Mouse (Mus musculus): ENCODE data around the gene Gnai1. TPM values are rescaled to one million over a fixed set of nuclear protein-coding genes. Genes with fewer than 3 reads are reported as not detected.
"Not testable (repeated sequence)": the region's sequence is repeated elsewhere in the genome, so short reads cannot be mapped to it uniquely, and the experiment has no call there.

Gene Gnai1
- 21.3 and 21.6 TPM in 2 replicates for polyA plus RNA-seq (2016; fragmentation: Nextera tagmentation; extraction: Ambion mirVana)

DNA sequence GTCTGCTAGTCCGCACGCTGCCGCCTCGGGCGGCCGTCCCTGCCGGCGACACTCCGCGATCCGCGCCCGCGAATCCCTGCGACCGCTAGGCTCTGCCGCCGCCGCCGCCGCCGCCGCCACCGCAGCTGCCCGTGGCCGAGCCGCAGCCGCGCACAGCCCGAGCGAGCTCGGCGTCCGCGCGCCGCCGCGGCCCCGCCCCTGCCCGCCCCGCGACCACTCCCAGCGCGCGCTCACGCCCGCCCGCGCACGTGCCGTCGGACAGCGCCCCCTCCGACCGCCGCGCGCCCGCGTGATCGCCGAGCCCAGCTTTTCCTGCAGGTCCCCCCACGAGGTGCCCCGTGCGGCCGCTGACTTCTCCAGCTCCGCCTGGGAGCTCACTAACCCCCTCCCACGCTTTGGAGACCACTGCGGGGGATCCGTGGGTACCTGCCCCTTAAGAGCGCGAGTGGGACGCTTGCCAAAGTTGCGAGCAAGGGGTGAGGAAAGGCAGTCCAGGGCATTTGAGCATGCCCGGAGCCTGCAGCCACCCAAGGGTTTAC lies at the start of gene Gnai1:
Gene Gnai1, minus strand, starts transcription at position 75 of the 539 bp plus-strand sequence.
- WGBS, result under 1% methylated on average over 30 of the region's 76 CpGs
- no peaks in the 10 kb centered on the region for H3K36me3 ChIP-seq (replicated peaks)
- peak; percentile 97 for ATAC-seq (ENCODE audit: low FRiP score)

GRCm38 (mm10) chr5:18367864-18368263 lies 7.7 kb upstream of the Gnai1 start:
- Histone ChIP-seq H3K4me2 (no peak overlapping the region), H3K27ac (no peak overlapping the region), H3K27me3 (no peaks in the 10 kb centered on the region), H3K9ac (no peak overlapping the region), H3K36me3 (replicated peaks) (no peaks in the 10 kb centered on the region), H3K4me3 (replicated peaks) (no peak overlapping the region), H3K4me1 (no peaks in the 10 kb centered on the region), H3K9me3 (no peaks in the 10 kb centered on the region)
- 2% methylated on average over 2 of the region's 2 CpGs for WGBS
- no peak for ATAC-seq (ENCODE audit: low FRiP score)

More for the DNA sequence above, at the start of gene Gnai1:
- Histone ChIP-seq H3K4me2 (peak within 1 kb of the TSS; percentile 87), H3K27ac (peak within 1 kb of the TSS; percentile 82), H3K9me3 (no peaks in the 10 kb centered on the region), H3K9ac (peak within 1 kb of the TSS; percentile 80), H3K4me3 (replicated peaks) (peak within 1 kb of the TSS; percentile 78), H3K4me1 (0 out of 2 replicates have a peak, but pooled peaks cover 9% of the 10 kb centered on the region), H3K27me3 (peaks cover 7% of the 10 kb centered on the region; the same call in 1 of the 2 replicates)

- H3K4me3 ChIP-seq (replicated peaks), result no peak overlapping the region
- H3K9ac ChIP-seq, result no peak overlapping the region
- H3K36me3 ChIP-seq (replicated peaks), result no peaks in the 10 kb centered on the region
- WGBS, result 96% methylated on average over 3 of the region's 3 CpGs
- H3K27me3 ChIP-seq, result peaks cover 6% of the 10 kb centered on the region; the same call in 1 of the 2 replicates
- no peaks in the 10 kb centered on the region for H3K4me1 ChIP-seq
- H3K27ac ChIP-seq, result no peak overlapping the region
- ATAC-seq (ENCODE audit: low FRiP score), result no peak
- H3K4me2 ChIP-seq, result no peak overlapping the region
- H3K9me3 ChIP-seq, result no peaks in the 10 kb centered on the region
Observed at GRCm38 (mm10) chr5:18365460-18365859, 5.3 kb upstream of the Gnai1 start.

DNA sequence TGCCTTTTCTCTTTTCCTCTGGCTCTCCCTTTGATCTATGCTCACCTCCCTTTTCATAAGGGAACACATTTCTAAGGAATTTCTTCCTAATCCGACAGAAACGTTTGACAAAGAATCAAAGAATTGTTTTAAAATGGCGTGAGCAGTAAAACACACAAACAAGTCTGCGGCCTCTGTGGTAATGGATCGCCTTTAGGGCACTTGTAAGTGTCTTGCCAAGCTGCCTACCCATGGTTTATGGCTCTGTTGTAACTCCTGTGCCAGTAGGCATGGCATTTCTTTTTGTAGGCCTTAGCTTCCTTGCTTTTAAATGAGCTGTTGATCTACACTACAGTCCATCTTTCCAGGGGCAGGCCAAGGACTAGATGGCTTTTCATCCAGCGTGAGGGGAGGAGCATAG lies 801 bp upstream of the Gnai1 start:
- peak overlapping the region; percentile 87 for H3K4me2 ChIP-seq
- H3K27me3 ChIP-seq, result peaks cover 7% of the 10 kb centered on the region; the same call in 1 of the 2 replicates
- WGBS, result 26% methylated on average over 6 of the region's 6 CpGs
- ATAC-seq (ENCODE audit: low FRiP score), result no peak
- no peak overlapping the region for H3K9ac ChIP-seq
- H3K9me3 ChIP-seq, result no peaks in the 10 kb centered on the region
- peak overlapping the region; percentile 78 for H3K4me3 ChIP-seq (replicated peaks)
- H3K36me3 ChIP-seq (replicated peaks), result no peaks in the 10 kb centered on the region
- H3K4me1 ChIP-seq, result 0 out of 2 replicates have a peak, but pooled peaks cover 9% of the 10 kb centered on the region
- H3K27ac ChIP-seq, result no peak overlapping the region

- H3K9me3 ChIP-seq, result no peaks in the 10 kb centered on the region
- H3K4me1 ChIP-seq, result 0 out of 2 replicates have a peak, but pooled peaks cover 9% of the 10 kb centered on the region
- H3K4me2 ChIP-seq, result peak overlapping the region; percentile 87
- ATAC-seq (ENCODE audit: low FRiP score), result peak; percentile 88
- under 1% methylated on average over 73 of the region's 76 CpGs for WGBS
- H3K4me3 ChIP-seq (replicated peaks), result peak overlapping the region; percentile 78
- H3K27me3 ChIP-seq, result peaks cover 7% of the 10 kb centered on the region; the same call in 1 of the 2 replicates
- H3K9ac ChIP-seq, result peak overlapping the region; percentile 80
- H3K27ac ChIP-seq, result peak overlapping the region; percentile 82
- H3K36me3 ChIP-seq (replicated peaks), result no peaks in the 10 kb centered on the region
Observed at GRCm38 (mm10) chr5:18359376-18360280, 527 bp downstream of the Gnai1 start.

- Histone ChIP-seq H3K4me3 (replicated peaks) (peak overlapping the region; percentile 78), H3K36me3 (replicated peaks) (no peaks in the 10 kb centered on the region), H3K9me3 (no peaks in the 10 kb centered on the region), H3K27ac (no peak overlapping the region), H3K27me3 (peaks cover 7% of the 10 kb centered on the region; the same call in 1 of the 2 replicates), H3K9ac (0 out of 2 replicates have a peak overlapping the region, but pooled peaks have one; percentile 80), H3K4me2 (peak overlapping the region; percentile 87), H3K4me1 (0 out of 2 replicates have a peak, but pooled peaks cover 9% of the 10 kb centered on the region)
- 36% methylated on average over 6 of the region's 6 CpGs for whole genome bisulfite sequencing
- ATAC-seq (ENCODE audit: low FRiP score), result no peak
Observed at GRCm38 (mm10) chr5:18358778-18359177, 1.4 kb downstream of the Gnai1 start.

- Histone ChIP-seq H3K9me3 (no peaks in the 10 kb centered on the region), H3K9ac (no peak overlapping the region), H3K4me3 (replicated peaks) (no peak overlapping the region), H3K27ac (no peak overlapping the region), H3K4me2 (peak overlapping the region; percentile 87), H3K27me3 (peaks cover 7% of the 10 kb centered on the region; the same call in 1 of the 2 replicates), H3K36me3 (replicated peaks) (no peaks in the 10 kb centered on the region), H3K4me1 (0 out of 2 replicates have a peak, but pooled peaks cover 9% of the 10 kb centered on the region)
- no peak for ATAC-seq (ENCODE audit: low FRiP score)
- 16% methylated on average over 3 of the region's 3 CpGs for WGBS
Observed at GRCm38 (mm10) chr5:18358191-18358590, 2.0 kb downstream of the Gnai1 start.

- Histone ChIP-seq H3K9me3 (peaks cover 2% of the 10 kb centered on the region; the same call in 1 of the 2 replicates), H3K9ac (no peak overlapping the region), H3K4me3 (replicated peaks) (no peak overlapping the region), H3K4me2 (no peak overlapping the region), H3K36me3 (replicated peaks) (no peaks in the 10 kb centered on the region; the same call in 1 of the 2 replicates), H3K27me3 (no peaks in the 10 kb centered on the region), H3K27ac (no peak overlapping the region), H3K4me1 (no peaks in the 10 kb centered on the region)
- 88% methylated on average over 3 of the region's 3 CpGs for WGBS
- ATAC-seq (ENCODE audit: low FRiP score), result no peak
Observed at GRCm38 (mm10) chr5:18347297-18347696, 12.9 kb downstream of the Gnai1 start.

DNA sequence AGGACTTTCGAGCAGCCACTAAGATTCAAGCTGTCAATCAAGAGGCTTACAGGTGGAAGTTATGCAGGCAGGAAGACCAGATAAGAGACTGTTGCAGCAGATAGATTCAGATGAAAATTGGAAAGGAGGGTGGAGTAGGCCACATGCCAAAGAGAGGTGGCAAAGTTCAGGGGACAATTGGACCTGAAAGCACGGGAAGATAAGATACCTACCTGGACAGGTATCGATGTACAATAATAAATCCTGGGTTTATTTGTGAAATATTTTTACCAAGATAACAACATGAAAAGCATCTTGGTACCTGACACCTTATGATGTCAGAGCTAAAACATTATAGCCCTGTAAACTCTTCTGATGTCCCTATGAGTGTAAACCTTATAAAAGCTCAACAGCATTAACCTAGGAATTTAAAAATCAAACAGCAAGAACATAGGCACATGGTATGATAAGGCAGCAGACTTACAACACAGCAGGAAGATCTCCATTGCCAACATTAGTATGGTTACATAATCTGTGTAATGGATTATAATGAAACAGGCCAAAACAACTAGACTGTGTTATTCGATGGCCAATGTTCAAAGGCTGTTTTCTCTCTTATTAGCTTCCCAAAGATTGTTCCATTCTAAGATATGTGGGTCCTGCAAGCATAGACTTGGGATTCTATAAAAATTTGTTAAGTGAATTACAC lies 16.6 kb downstream of the Gnai1 start:
- H3K9ac ChIP-seq, result no peak overlapping the region
- WGBS, result 88% methylated on average over 4 of the region's 4 CpGs
- H3K27me3 ChIP-seq, result no peaks in the 10 kb centered on the region
- H3K27ac ChIP-seq, result no peak overlapping the region
- peaks cover 2% of the 10 kb centered on the region; the same call in 1 of the 2 replicates for H3K9me3 ChIP-seq
- no peaks in the 10 kb centered on the region; the same call in 1 of the 2 replicates for H3K36me3 ChIP-seq (replicated peaks)
- H3K4me2 ChIP-seq, result no peak overlapping the region
- ATAC-seq (ENCODE audit: low FRiP score), result no peak
- H3K4me3 ChIP-seq (replicated peaks), result no peak overlapping the region
- no peaks in the 10 kb centered on the region for H3K4me1 ChIP-seq

DNA sequence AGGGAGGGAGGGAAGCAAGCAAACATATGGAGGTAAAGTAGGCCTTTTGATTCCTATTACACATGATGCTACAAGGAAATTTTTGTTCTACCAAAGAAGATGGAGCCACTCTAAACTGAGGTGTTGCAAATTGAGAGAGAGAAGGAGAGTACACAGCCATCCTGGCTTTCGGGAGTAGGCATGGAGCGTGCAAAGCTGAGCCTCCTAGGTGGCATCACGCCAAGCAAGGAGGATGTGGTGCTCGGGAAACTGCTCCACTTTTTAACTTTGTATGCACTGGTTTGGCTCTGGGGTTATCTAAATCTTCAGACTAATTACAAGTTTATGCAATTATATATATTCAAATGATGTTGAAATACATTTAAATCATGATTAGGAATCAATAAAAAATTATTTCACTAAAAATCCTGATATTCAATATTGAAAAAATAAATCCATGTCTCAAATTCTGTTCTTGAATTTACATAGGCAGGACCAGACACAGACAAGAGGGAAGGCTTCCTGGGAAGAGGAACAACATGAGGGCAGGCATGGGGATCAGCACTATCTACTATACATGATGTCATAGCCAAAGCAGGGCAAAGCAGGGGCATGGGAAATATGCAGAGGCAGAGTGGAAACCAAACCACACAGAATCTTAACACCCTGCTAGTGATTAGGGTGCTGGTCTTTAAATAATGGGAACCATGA lies 17.2 kb downstream of the Gnai1 start:
- 83% methylated on average over 4 of the region's 4 CpGs for WGBS
- Histone ChIP-seq H3K27ac (no peak overlapping the region), H3K9me3 (peaks cover 2% of the 10 kb centered on the region; the same call in 1 of the 2 replicates), H3K4me1 (no peaks in the 10 kb centered on the region), H3K27me3 (no peaks in the 10 kb centered on the region), H3K4me3 (replicated peaks) (no peak overlapping the region), H3K36me3 (replicated peaks) (no peaks in the 10 kb centered on the region; the same call in 1 of the 2 replicates), H3K9ac (no peak overlapping the region), H3K4me2 (no peak overlapping the region)
- ATAC-seq (ENCODE audit: low FRiP score), result no peak

- ATAC-seq (ENCODE audit: low FRiP score), result 0 out of 2 replicates have a peak, but pooled peaks have one; percentile 17
- WGBS, result 75% methylated on average over 1 of the region's 1 CpGs
- H3K27ac ChIP-seq; H3K27me3 ChIP-seq; H3K9ac ChIP-seq; H3K4me1 ChIP-seq; H3K9me3 ChIP-seq; H3K36me3 ChIP-seq (replicated peaks); H3K4me3 ChIP-seq (replicated peaks); H3K4me2 ChIP-seq: not testable (repeated sequence)
Observed at GRCm38 (mm10) chr5:18341876-18342275, 18.3 kb downstream of the Gnai1 start.
